Mouse (Mus musculus) cerebellum, adult 9-11 months (tissue): Measurements from ENCODE around the gene Ssty1.
"Not testable (repeated sequence)": the region's sequence is repeated elsewhere in the genome, so short reads cannot be mapped to it uniquely, and the experiment has no call there.

Source experiments
- DNase-seq: peaks from one replicate; pipeline ENCODE4 v3.0.0; 2022

Ssty1 gene

GRCm38 (mm10) chrY:18088816-18089215 lies at the start of gene Ssty1:
Ssty1 (plus strand) TSS chrY:18089116.
- not testable (repeated sequence) for DNase-seq

GRCm38 (mm10) chrY:18061712-18062111 lies 27.2 kb upstream of the Ssty1 start, which contains the start of gene Gm21764:
Gm21764 (minus strand) TSS chrY:18061812.
- not testable (repeated sequence) for DNase-seq
